Mouse (Mus musculus) megakaryocyte progenitor cell, adult 5-6 weeks (primary cell): ENCODE results near the gene Usp19. TPM values are rescaled to one million over a fixed set of nuclear protein-coding genes. Genes with fewer than 3 reads are reported as not detected.

Experiments used
- ATAC-seq: replicated peaks from 2 replicates; pipeline ENCODE4 v1.8.0; 2016; ENCODE audit warnings: mild to moderate bottlenecking, moderate TSS enrichment, inconsistent platforms; ENCODE audit not compliant: poor library complexity
- total RNA-seq, 2 experiments: library from RNA; stranded (forward) in 1 of 2; stranded (reverse) in 1 of 2; fragments of 157-497, 149-512 nt in 1 of 2; fragments of 200-1000 nt in 1 of 2; gene quantifications; 2 replicates each; pipeline versions ENCODE4 v1.2.3 to v1.2.4; 2015 to 2017

Usp19 gene
- total RNA-seq (2015) (33.4 and 36.1 TPM in 2 replicates), total RNA-seq (2017) (38.0 and 47.0 TPM in 2 replicates)

GRCm38 (mm10) chr9:108490559-108491285 is at the start of gene Usp19:
Gene Usp19 (plus strand): TSS chr9:108490602.
- ATAC-seq, result peak; percentile 90

GRCm38 (mm10) chr9:108441236-108441919 is 49.0 kb upstream of the Usp19 start:
- ATAC-seq, result no peak

- peak; percentile 57 for ATAC-seq
Observed at GRCm38 (mm10) chr9:108445125-108445524, 45.3 kb upstream of the Usp19 start.

GRCm38 (mm10) chr9:108449860-108450259 is 40.5 kb upstream of the Usp19 start:
- no peak for ATAC-seq

GRCm38 (mm10) chr9:108450292-108451169 is 39.9 kb upstream of the Usp19 start:
- ATAC-seq, result peak; percentile 38

- ATAC-seq, result no peak; the same call in 1 of the 2 replicates
Observed at GRCm38 (mm10) chr9:108451170-108451493, 39.3 kb upstream of the Usp19 start.

- ATAC-seq, result no peak
Observed at GRCm38 (mm10) chr9:108451519-108452160, 38.8 kb upstream of the Usp19 start.

- peak; percentile 72 for ATAC-seq
Observed at GRCm38 (mm10) chr9:108452291-108452906, 38.0 kb upstream of the Usp19 start.

GRCm38 (mm10) chr9:108452911-108453310 is 37.5 kb upstream of the Usp19 start:
- 0 out of 2 replicates have a peak, but pooled peaks have one; percentile 20 for ATAC-seq

GRCm38 (mm10) chr9:108453458-108453857 is 36.9 kb upstream of the Usp19 start:
- ATAC-seq, result no peak

- ATAC-seq, result no peak
Observed at GRCm38 (mm10) chr9:108454429-108454828, 36.0 kb upstream of the Usp19 start.

GRCm38 (mm10) chr9:108455747-108456571 is 34.4 kb upstream of the Usp19 start:
- no peak for ATAC-seq

GRCm38 (mm10) chr9:108456953-108457352 is 33.4 kb upstream of the Usp19 start:
- ATAC-seq, result no peak

GRCm38 (mm10) chr9:108459939-108460318 is 30.5 kb upstream of the Usp19 start:
- ATAC-seq, result peak; percentile 4; the same call in 1 of the 2 replicates

- ATAC-seq, result peak; percentile 97
Observed at GRCm38 (mm10) chr9:108460319-108461178, 29.9 kb upstream of the Usp19 start, which contains the start of gene Ccdc71. Gene Ccdc71 (plus strand): TSS chr9:108460527.

- no peak for ATAC-seq
Observed at GRCm38 (mm10) chr9:108461181-108461631, 29.2 kb upstream of the Usp19 start, which contains the start of gene Klhdc8b. Gene Klhdc8b (minus strand): TSS chr9:108461581.

- ATAC-seq, result no peak
Observed at GRCm38 (mm10) chr9:108461675-108462074, 28.7 kb upstream of the Usp19 start.

- no peak for ATAC-seq
Observed at GRCm38 (mm10) chr9:108462192-108462591, 28.2 kb upstream of the Usp19 start.
